Mouse (Mus musculus): Measurements from ENCODE around the gene Olfr948. TPM values are rescaled to one million over a fixed set of nuclear protein-coding genes. Genes with fewer than 3 reads are reported as not detected.

Olfr948 gene
- total RNA-seq (2021), result not detected

- DNase-seq, result no peak
Observed at GRCm38 (mm10) chr9:39325945-39326344, at the start of gene Olfr948. Olfr948 (minus strand) TSS chr9:39326045.

- no peak for DNase-seq
Observed at GRCm38 (mm10) chr9:39287136-39287535, 38.7 kb downstream of the Olfr948 start.

DNA sequence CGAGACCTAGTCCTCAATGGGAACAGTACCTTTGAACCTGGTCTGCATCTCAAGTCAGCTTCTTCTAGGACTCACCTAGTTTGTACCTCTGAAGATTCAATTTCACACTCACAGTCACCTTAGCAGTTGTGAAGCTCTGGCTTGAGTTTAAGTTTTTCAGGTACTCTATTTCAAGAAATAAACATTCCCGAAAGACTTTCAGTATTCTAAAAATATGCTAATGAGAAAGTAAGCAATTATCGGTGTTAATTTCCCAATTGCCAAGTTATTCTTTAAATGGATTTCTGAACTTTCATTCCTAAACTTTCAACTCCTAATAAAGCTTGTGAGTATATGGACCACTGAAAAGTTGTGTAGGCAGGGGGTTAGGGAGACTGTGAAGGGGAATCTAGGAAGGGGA is 49.1 kb downstream of the Olfr948 start, which contains the start of gene Olfr945:
Gene Olfr945, minus strand, starts transcription at position 101 of the 400 bp plus-strand sequence.
- no peak for DNase-seq

Other genes with a start within 250 kb of the Olfr948 start
- gene Olfr938, start 247.2 kb downstream of the Olfr948 start, total RNA-seq (2021), result not detected
- not detected for gene Olfr27, start 197.9 kb downstream of the Olfr948 start, total RNA-seq (2021)
- gene Olfr943, start 159.7 kb downstream of the Olfr948 start, total RNA-seq (2021), result not detected
- not detected for gene Olfr944, start 124.1 kb downstream of the Olfr948 start, total RNA-seq (2021)
- not detected for gene Olfr1537, start 76.1 kb downstream of the Olfr948 start, total RNA-seq (2021)
- not detected for gene Olfr945, start 49.2 kb downstream of the Olfr948 start, total RNA-seq (2021)
- not detected for gene Olfr951, start 61.4 kb upstream of the Olfr948 start, total RNA-seq (2021)
- not detected for gene Olfr952, start 101.1 kb upstream of the Olfr948 start, total RNA-seq (2021)
- not detected for gene Olfr954, start 130.7 kb upstream of the Olfr948 start, total RNA-seq (2021)
- not detected for gene Olfr955, start 145.9 kb upstream of the Olfr948 start, total RNA-seq (2021)
- not detected for gene Olfr44, start 167.9 kb upstream of the Olfr948 start, total RNA-seq (2021)
- gene Olfr957, start 189.8 kb upstream of the Olfr948 start, total RNA-seq (2021), result not detected
- not detected for gene Olfr958, start 228.0 kb upstream of the Olfr948 start, total RNA-seq (2021)
- not detected for gene Olfr959, start 249.5 kb upstream of the Olfr948 start, total RNA-seq (2021)